Mouse (Mus musculus): Measurements from ENCODE around the gene Themis3. TPM values are rescaled to one million over a fixed set of nuclear protein-coding genes. Genes with fewer than 3 reads are reported as not detected.
"Not testable (repeated sequence)": the region's sequence is repeated elsewhere in the genome, so short reads cannot be mapped to it uniquely, and the experiment has no call there.

The Themis3 gene
- total and polyA plus RNA-seq, 3 experiments, result not detected

DNA sequence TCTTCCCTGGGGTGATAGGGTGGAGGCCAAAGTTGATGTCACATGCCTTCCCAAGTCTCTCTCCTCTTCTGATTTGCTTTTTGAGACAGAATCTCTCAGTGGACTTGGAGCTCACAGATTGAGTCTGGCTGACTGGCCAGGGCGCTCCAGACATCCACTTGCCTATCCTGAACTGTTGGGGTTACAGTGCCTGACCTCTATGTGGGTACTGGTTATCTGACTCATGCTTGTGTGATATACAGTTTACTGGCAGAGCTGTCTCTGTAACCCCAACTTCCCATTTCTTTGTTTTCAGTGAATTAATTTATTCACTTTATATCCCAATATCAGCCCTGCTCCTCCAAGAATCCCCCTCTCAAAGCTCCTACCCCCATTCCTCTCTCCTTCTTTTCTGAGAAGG, 62.1 kb downstream of the Themis3 start:
- Histone ChIP-seq H3K27me3 (ENCODE audit: insufficient read depth, low read length) (no peaks in the 10 kb centered on the region), H3K4me1 (ENCODE audit: insufficient read depth, low read depth, low read length) (no peaks in the 10 kb centered on the region), H3K9me3 (replicated peaks) (peaks cover 19% of the 10 kb centered on the region), H3K4me3 (ENCODE audit: low read depth, low read length) (no peak overlapping the region), H3K36me3 (replicated peaks) (no peaks in the 10 kb centered on the region)
- no peak for ATAC-seq (ENCODE audit: extremely low read depth, insufficient number of reproducible peaks, low FRiP score, poor library complexity, severe bottlenecking)
- no peak for DNase-seq (ENCODE audit: low spot score)
- TF ChIP-seq CTCF (IDR thresholded peaks at IDR 0.05; ENCODE audit: low read depth, low read length) (no peak), TAL1 (conservative IDR thresholded peaks at IDR 0.05; ENCODE audit: low read depth, low read length) (no peak), GATA2 (IDR thresholded peaks at IDR 0.05; ENCODE audit: borderline replicate concordance, low read depth, low read length) (no peak), GATA1 (IDR thresholded peaks at IDR 0.05; ENCODE audit: borderline replicate concordance, low read length) (no peak), POLR2AphosphoS5 (IDR thresholded peaks at IDR 0.05; ENCODE audit: insufficient replicate concordance, low read depth, low read length) (no peak)

DNA sequence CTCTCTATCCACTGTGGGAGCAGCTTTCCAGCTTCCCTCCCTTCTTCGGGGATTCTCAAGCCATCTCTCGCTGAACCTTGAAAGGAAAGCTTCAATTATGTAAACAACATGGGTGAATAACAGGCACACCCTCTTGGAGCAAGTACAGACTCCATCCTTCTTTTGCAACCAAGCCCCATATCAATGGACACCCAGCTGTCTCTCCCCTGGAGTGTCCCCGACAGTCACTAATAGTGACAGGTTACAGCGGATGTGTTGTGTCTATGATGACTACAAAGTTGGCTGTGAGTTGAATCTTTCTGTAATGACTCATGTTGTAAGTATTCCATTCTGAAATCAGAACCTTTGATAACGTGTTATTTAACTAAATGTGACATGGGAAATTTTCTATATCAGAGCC, 71.0 kb downstream of the Themis3 start:
- Histone ChIP-seq H3K36me3 (replicated peaks) (no peaks in the 10 kb centered on the region), H3K4me3 (ENCODE audit: low read depth, low read length) (no peak overlapping the region), H3K4me1 (ENCODE audit: insufficient read depth, low read depth, low read length) (peaks cover 12% of the 10 kb centered on the region), H3K9me3 (replicated peaks) (no peaks in the 10 kb centered on the region), H3K27me3 (ENCODE audit: insufficient read depth, low read length) (no peaks in the 10 kb centered on the region)
- ATAC-seq (ENCODE audit: extremely low read depth, insufficient number of reproducible peaks, low FRiP score, poor library complexity, severe bottlenecking), result no peak
- no peak for DNase-seq (ENCODE audit: low spot score)
- TF ChIP-seq CTCF (IDR thresholded peaks at IDR 0.05; ENCODE audit: low read depth, low read length), result no peak
- no peak for TF ChIP-seq GATA2 (IDR thresholded peaks at IDR 0.05; ENCODE audit: borderline replicate concordance, low read depth, low read length)
- TF ChIP-seq POLR2AphosphoS5 (IDR thresholded peaks at IDR 0.05; ENCODE audit: insufficient replicate concordance, low read depth, low read length), result no peak
- no peak for TF ChIP-seq GATA1 (IDR thresholded peaks at IDR 0.05; ENCODE audit: borderline replicate concordance, low read length)
- no peak for TF ChIP-seq TAL1 (conservative IDR thresholded peaks at IDR 0.05; ENCODE audit: low read depth, low read length)

DNA sequence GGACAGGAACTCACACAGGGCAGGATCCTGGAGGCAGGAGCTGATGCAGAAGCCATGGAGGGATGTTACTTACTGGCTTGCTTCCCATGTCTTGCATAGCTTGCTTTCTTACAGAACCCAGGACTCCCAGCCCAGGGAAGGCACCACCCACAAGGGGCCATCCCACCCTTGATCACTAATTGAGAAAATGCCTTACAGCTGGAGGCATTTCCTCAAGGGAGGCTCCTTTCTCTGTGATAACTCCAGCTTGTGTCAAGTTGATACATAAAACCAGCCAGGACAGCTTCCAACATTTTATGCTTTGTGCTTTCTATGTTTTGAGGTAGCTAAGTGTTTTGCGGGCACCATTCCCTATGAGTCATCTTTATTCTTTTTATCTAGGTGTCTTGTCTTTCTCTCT, 71.8 kb downstream of the Themis3 start:
- DNase-seq (ENCODE audit: low spot score); H3K4me3 ChIP-seq (ENCODE audit: low read depth, low read length); H3K27me3 ChIP-seq (ENCODE audit: insufficient read depth, low read length); ATAC-seq (ENCODE audit: extremely low read depth, insufficient number of reproducible peaks, low FRiP score, poor library complexity, severe bottlenecking); H3K36me3 ChIP-seq (replicated peaks); H3K9me3 ChIP-seq (replicated peaks): not testable (repeated sequence)
- peaks cover 18% of the 10 kb centered on the region for H3K4me1 ChIP-seq (ENCODE audit: insufficient read depth, low read depth, low read length)

DNA sequence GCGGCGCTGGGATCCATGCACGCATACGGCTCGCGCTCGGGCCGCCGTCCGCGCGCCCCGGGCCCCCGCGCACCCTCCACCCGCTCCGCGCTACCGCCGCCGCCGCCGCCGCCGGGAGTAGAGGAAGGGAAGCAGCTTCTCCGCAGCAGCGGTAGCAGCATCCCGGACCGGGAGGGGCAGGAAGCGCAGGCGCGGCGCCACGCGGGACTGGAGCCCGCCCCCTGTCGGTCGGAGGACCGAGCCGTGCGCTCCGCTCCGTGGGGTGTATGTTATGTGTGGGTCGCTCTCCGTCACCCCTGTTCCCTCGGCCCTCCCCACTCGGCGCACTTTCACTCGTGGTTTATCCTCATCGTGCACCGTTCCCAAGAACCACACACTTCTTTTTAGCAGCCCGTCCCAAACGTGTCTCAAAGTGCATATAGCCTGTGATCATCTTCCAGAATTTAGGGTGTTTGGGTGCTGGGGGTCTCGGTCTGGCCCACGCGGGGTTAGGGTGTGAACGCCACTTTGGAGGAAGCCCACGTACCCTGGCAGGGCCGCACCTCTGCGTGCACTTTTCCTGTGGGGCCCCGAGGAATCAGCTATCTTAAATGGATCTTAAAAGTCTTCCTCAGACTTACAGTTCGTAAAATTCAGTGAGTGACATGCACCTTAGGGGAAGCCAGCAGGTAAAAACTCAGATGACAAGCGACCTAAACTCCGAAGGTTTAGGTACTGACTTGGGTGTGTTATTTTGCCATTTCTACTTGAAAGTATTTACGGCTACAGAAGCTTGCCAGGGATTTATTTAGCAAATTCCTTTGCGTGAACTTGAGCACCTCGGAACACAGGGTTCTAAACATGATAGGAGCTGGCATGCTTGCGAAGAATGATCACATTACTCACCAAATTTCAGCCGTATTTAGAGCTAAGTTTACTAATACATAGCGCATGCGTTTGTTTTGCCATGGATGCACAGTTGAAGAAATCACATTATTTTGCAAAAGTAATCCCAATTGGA, 74.6 kb downstream of the Themis3 start, which contains the start of gene Rab12:
Gene Rab12, minus strand, starts transcription at position 176 of the 1,000 bp plus-strand sequence.
- TF ChIP-seq CTCF (IDR thresholded peaks at IDR 0.05; ENCODE audit: low read depth, low read length) (peak; percentile 83), GATA1 (IDR thresholded peaks at IDR 0.05; ENCODE audit: borderline replicate concordance, low read length) (no peak)
- H3K36me3 ChIP-seq (replicated peaks), result peaks cover 15% of the 10 kb centered on the region
- no peaks in the 10 kb centered on the region for H3K9me3 ChIP-seq (replicated peaks)
- peaks cover 30% of the 10 kb centered on the region for H3K4me1 ChIP-seq (ENCODE audit: insufficient read depth, low read depth, low read length)
- H3K27me3 ChIP-seq (ENCODE audit: insufficient read depth, low read length), result no peaks in the 10 kb centered on the region
- DNase-seq (ENCODE audit: low spot score) (peak; percentile 79), ATAC-seq (ENCODE audit: extremely low read depth, insufficient number of reproducible peaks, low FRiP score, poor library complexity, severe bottlenecking) (peak; percentile 87)
- H3K4me3 ChIP-seq (ENCODE audit: low read depth, low read length), result peak within 1 kb of the TSS; percentile 98

DNA sequence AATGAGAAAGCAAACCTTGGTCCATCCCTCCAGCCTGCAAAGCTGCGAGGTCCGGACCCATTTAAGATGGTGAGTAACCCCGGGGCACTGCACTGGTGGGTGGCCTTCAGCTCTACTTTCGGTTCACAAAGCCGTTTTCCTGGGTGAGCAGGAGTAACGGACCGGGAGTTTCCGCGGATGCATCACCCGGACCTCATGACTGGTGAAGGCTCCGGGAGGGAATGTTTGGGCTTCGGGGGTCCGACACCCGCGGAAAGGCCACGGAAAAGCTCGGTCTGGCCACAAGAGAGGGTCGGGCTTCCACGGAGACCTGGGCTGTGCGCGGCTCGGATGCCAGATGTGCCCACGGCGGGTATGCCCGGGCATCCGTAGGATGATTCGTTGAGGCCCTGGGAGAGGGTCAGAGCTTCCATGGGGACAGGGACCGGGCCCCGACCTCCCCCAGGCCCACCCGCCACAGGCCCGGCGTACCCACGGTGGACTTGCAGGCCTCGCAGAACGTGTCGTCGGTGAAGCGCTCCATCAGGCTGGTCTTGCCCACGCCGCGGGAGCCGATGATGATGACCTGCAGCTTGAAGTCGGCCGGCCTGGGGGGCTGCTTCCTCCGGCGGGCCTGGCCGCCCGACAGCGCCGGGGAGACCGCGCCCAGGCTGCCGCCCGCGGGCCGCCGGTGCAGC, 75.4 kb downstream of the Themis3 start:
- peak; percentile 51; the same call in 1 of the 2 replicates for ATAC-seq (ENCODE audit: extremely low read depth, insufficient number of reproducible peaks, low FRiP score, poor library complexity, severe bottlenecking)
- Histone ChIP-seq H3K27me3 (ENCODE audit: insufficient read depth, low read length) (no peaks in the 10 kb centered on the region), H3K36me3 (replicated peaks) (peaks cover 22% of the 10 kb centered on the region), H3K9me3 (replicated peaks) (no peaks in the 10 kb centered on the region), H3K4me3 (ENCODE audit: low read depth, low read length) (peak overlapping the region; percentile 98), H3K4me1 (ENCODE audit: insufficient read depth, low read depth, low read length) (peaks cover 30% of the 10 kb centered on the region)
- DNase-seq (ENCODE audit: low spot score), result peak; percentile 45
- no peak for TF ChIP-seq CTCF (IDR thresholded peaks at IDR 0.05; ENCODE audit: low read depth, low read length)

DNA sequence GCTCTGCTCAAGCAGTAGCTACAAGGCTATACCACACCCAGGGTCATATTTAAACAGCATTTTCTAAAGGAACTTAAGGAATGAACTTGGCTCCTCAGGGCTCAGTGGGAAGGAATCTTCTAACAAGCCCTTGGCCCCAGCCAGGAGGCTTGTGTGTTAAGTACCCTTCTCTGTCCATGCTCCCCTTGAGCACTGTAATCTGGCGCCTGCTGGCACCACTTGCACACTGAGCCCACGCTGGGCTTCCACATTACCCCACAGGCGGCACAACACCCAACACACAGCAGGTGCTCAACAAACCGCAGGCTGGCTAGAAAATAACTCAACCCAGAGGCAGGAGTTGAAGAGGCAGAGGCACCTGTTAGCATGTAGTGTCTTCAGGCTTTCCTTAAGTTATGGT, 77.5 kb downstream of the Themis3 start:
- H3K4me1 ChIP-seq (ENCODE audit: insufficient read depth, low read depth, low read length), result peaks cover 35% of the 10 kb centered on the region
- H3K36me3 ChIP-seq (replicated peaks), result peaks cover 42% of the 10 kb centered on the region

More for the DNA sequence above, 77.5 kb downstream of the Themis3 start:
- H3K9me3 ChIP-seq (replicated peaks), result no peaks in the 10 kb centered on the region
- TF ChIP-seq CTCF (IDR thresholded peaks at IDR 0.05; ENCODE audit: low read depth, low read length), result no peak
- TF ChIP-seq POLR2AphosphoS5 (IDR thresholded peaks at IDR 0.05; ENCODE audit: insufficient replicate concordance, low read depth, low read length), result no peak
- no peak for TF ChIP-seq GATA1 (IDR thresholded peaks at IDR 0.05; ENCODE audit: borderline replicate concordance, low read length)
- TF ChIP-seq GATA2 (IDR thresholded peaks at IDR 0.05; ENCODE audit: borderline replicate concordance, low read depth, low read length), result no peak
- TF ChIP-seq TAL1 (conservative IDR thresholded peaks at IDR 0.05; ENCODE audit: low read depth, low read length), result no peak
- ATAC-seq (ENCODE audit: extremely low read depth, insufficient number of reproducible peaks, low FRiP score, poor library complexity, severe bottlenecking), result no peak
- no peak overlapping the region; the same call in 1 of the 2 replicates for H3K4me3 ChIP-seq (ENCODE audit: low read depth, low read length)
- DNase-seq (ENCODE audit: low spot score), result no peak
- no peaks in the 10 kb centered on the region for H3K27me3 ChIP-seq (ENCODE audit: insufficient read depth, low read length)

Data from G1E (cell line).